Mouse (Mus musculus): ENCODE data around the gene App. TPM values are rescaled to one million over a fixed set of nuclear protein-coding genes. Genes with fewer than 3 reads are reported as not detected.

The App gene
- polyA plus RNA-seq, 1 experiment from 2014 or later, result 229 TPM

DNA sequence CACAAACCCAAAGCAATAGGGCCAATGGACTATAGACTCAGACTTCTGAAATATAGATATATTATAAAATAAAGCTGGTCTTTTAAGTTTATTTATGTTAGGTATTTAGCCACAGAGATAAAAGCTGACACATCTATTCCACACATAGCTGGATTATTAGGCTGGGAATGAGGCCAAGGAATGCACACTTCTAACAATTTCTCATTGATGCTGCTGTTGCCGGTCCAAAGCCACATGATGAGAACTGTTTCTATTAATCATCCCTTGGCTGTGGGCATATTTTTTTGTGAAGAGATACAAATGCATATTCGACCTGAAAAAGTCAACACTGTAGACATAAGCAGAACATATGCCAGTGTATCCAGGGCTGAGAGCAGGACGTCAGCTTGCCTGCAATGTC lies 176.0 kb downstream of the App start:
- H3K27me3 ChIP-seq (ENCODE audit: insufficient read depth, low read length), result no peaks in the 10 kb centered on the region
- whole genome bisulfite sequencing, result 35% methylated on average over 3 of the region's 3 CpGs
- peaks cover 20% of the 10 kb centered on the region; the same call in 1 of the 2 replicates for H3K36me3 ChIP-seq (ENCODE audit: insufficient read depth)

DNA sequence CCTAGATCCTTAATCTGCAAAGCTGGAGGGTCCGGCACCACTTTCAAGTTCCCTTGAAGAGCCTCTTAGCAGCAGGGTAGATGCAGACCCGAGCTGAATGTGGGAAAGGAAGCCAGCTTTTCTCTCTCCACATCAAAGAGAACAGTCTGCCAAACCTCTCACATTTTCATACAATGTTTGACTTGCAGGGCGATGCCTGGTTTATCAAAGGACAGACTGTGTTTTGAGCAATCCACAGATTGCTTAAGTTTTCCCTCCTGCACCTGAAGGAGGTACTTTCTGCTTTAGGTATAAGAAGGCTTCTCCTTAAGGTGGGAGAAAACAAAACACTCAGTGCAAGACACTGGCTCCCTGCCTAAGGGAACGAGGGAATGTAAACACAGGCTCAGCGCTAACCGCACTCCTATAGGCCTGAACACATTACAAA lies 178.1 kb downstream of the App start:
- peaks cover 14% of the 10 kb centered on the region for H3K4me1 ChIP-seq (ENCODE audit: insufficient read depth)
- peak overlapping the region; percentile 68; the same call in 1 of the 2 replicates for H3K27ac ChIP-seq (ENCODE audit: low read depth)
- DNase-seq (peak; percentile 83), ATAC-seq (ENCODE audit: insufficient read depth) (peak; percentile 90)
- H3K4me3 ChIP-seq (ENCODE audit: low read depth, low read length), result no peak overlapping the region
- no peak for TF ChIP-seq CTCF (IDR thresholded peaks at IDR 0.05; ENCODE audit: low read depth)
- 26% methylated on average over 6 of the region's 6 CpGs for WGBS
- no peaks in the 10 kb centered on the region for H3K9me3 ChIP-seq (ENCODE audit: low read depth, low read length)
- no peaks in the 10 kb centered on the region for H3K27me3 ChIP-seq (ENCODE audit: insufficient read depth, low read length)
- peaks cover 15% of the 10 kb centered on the region; the same call in 1 of the 2 replicates for H3K36me3 ChIP-seq (ENCODE audit: insufficient read depth)
- no peak overlapping the region for H3K9ac ChIP-seq
- peak overlapping the region; percentile 11; the same call in 1 of the 2 replicates for H3K4me2 ChIP-seq

More for the DNA sequence above, 176.0 kb downstream of the App start:
- no peak overlapping the region for H3K4me2 ChIP-seq
- H3K9me3 ChIP-seq (ENCODE audit: low read depth, low read length), result no peaks in the 10 kb centered on the region
- DNase-seq, result peak; percentile 75
- no peak for ATAC-seq (ENCODE audit: insufficient read depth)
- H3K4me1 ChIP-seq (ENCODE audit: insufficient read depth), result peaks cover 14% of the 10 kb centered on the region
- no peak for TF ChIP-seq CTCF (IDR thresholded peaks at IDR 0.05; ENCODE audit: low read depth)
- no peak overlapping the region for H3K9ac ChIP-seq
- no peak overlapping the region for H3K4me3 ChIP-seq (ENCODE audit: low read depth, low read length)
- H3K27ac ChIP-seq (ENCODE audit: low read depth), result no peak overlapping the region

DNA sequence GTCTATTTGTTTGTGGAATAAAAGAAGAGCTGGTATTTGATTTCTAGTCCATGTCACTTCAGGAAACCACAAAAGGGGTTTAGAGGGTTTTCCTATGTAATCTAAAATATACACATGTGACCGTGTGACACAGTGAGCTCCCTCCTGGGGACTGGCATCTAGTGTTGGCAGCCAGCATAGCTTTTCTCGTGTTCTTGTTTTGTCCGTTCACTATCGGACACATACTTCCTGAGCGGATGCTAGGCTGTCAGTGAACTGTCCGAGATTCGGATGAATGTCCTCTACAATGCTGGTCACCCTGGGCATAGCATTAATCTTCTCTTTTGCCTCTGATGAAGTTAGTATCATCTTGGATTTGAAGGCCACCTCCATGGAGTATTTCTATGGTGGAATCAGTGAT lies 180.7 kb downstream of the App start:
- 78% methylated on average over 7 of the region's 7 CpGs for WGBS
- Histone ChIP-seq H3K9ac (no peak overlapping the region), H3K36me3 (ENCODE audit: insufficient read depth) (peaks cover 20% of the 10 kb centered on the region; the same call in 1 of the 2 replicates), H3K27ac (ENCODE audit: low read depth) (no peak overlapping the region), H3K9me3 (ENCODE audit: low read depth, low read length) (no peaks in the 10 kb centered on the region), H3K4me3 (ENCODE audit: low read depth, low read length) (no peak overlapping the region), H3K4me2 (no peak overlapping the region), H3K4me1 (ENCODE audit: insufficient read depth) (peaks cover 14% of the 10 kb centered on the region), H3K27me3 (ENCODE audit: insufficient read depth, low read length) (no peaks in the 10 kb centered on the region)
- ATAC-seq (ENCODE audit: insufficient read depth) (no peak), DNase-seq (no peak)
- TF ChIP-seq CTCF (IDR thresholded peaks at IDR 0.05; ENCODE audit: low read depth), result no peak

DNA sequence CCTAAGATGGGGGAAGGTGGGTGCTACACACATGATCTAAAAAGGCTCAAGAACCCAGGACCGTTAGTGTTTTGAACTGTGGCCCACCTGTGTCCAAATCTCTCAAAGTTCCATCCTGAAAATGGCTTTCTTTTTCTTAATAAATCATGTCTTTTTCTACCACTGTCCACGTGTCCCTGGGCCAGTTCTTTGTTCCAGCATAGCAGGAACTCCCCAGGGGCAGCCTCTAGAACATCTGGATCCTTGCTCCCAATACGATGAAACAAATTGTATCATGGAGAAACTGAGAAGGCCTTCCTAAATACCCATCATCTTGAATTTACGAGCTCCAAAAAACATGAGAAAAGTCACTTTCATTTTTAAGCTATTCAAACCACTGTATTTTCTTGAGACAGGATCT lies 182.6 kb downstream of the App start:
- no peak for TF ChIP-seq CTCF (IDR thresholded peaks at IDR 0.05; ENCODE audit: low read depth)
- H3K27ac ChIP-seq (ENCODE audit: low read depth), result no peak overlapping the region
- H3K9me3 ChIP-seq (ENCODE audit: low read depth, low read length), result no peaks in the 10 kb centered on the region
- peaks cover 28% of the 10 kb centered on the region; the same call in 1 of the 2 replicates for H3K36me3 ChIP-seq (ENCODE audit: insufficient read depth)
- H3K9ac ChIP-seq, result no peak overlapping the region
- no peak overlapping the region for H3K4me3 ChIP-seq (ENCODE audit: low read depth, low read length)
- H3K27me3 ChIP-seq (ENCODE audit: insufficient read depth, low read length), result no peaks in the 10 kb centered on the region
- H3K4me1 ChIP-seq (ENCODE audit: insufficient read depth), result peaks cover 10% of the 10 kb centered on the region; the same call in 1 of the 2 replicates
- ATAC-seq (ENCODE audit: insufficient read depth) (no peak), DNase-seq (no peak)
- WGBS, result 77% methylated on average over 4 of the region's 4 CpGs
- H3K4me2 ChIP-seq, result no peak overlapping the region

DNA sequence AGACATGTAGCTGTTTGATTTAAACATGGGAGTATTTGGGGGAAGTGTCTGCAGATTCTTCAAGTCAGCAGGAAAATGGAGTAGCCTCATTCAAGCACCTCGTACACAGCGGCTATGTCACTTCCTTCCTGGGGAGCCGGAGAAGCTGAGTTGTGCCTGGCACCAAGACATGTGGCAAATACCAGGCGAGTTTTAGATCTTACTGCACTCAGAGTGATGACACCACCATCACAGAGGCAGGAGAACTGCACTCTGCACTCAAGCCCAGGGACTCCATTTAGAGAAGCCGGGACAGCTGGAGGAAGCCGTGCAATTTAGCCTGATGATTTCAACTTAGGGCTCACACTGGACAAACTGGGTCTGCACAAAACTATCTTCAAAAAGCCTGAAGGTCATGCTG lies 183.6 kb downstream of the App start:
- 43% methylated on average over 6 of the region's 6 CpGs for WGBS
- no peaks in the 10 kb centered on the region for H3K27me3 ChIP-seq (ENCODE audit: insufficient read depth, low read length)
- no peak overlapping the region for H3K4me3 ChIP-seq (ENCODE audit: low read depth, low read length)
- ATAC-seq (ENCODE audit: insufficient read depth), result no peak
- H3K9ac ChIP-seq, result no peak overlapping the region
- H3K27ac ChIP-seq (ENCODE audit: low read depth), result no peak overlapping the region
- H3K4me1 ChIP-seq (ENCODE audit: insufficient read depth), result peaks cover 15% of the 10 kb centered on the region; the same call in 1 of the 2 replicates
- no peaks in the 10 kb centered on the region for H3K9me3 ChIP-seq (ENCODE audit: low read depth, low read length)
- no peak overlapping the region for H3K4me2 ChIP-seq
- DNase-seq, result peak; percentile 57
- peaks cover 28% of the 10 kb centered on the region; the same call in 1 of the 2 replicates for H3K36me3 ChIP-seq (ENCODE audit: insufficient read depth)
- TF ChIP-seq CTCF (IDR thresholded peaks at IDR 0.05; ENCODE audit: low read depth), result no peak

DNA sequence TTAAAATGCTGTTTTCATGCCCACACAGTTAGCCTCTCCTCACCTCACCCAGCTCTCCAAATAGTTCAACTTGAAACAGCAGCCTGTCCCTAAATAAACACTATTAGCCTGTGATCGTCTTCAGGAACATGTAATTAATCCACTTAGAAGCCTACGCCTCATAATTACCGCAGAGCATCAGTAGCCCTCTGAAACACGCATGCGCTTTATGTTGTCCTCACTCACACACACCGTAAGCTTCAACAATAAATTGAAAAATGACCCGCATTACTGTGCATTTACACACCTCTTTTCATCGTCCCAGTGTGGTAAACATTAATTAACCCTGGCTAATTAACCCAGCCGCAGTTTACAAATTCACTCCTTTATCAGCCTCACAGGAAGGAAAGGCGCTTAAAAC lies 184.1 kb downstream of the App start:
- WGBS, result 72% methylated on average over 10 of the region's 10 CpGs
- no peak overlapping the region for H3K4me3 ChIP-seq (ENCODE audit: low read depth, low read length)
- ATAC-seq (ENCODE audit: insufficient read depth), result no peak
- H3K4me1 ChIP-seq (ENCODE audit: insufficient read depth), result 0 out of 2 replicates have a peak, but pooled peaks cover 15% of the 10 kb centered on the region
- no peak for DNase-seq
- no peak overlapping the region for H3K9ac ChIP-seq
- H3K27ac ChIP-seq (ENCODE audit: low read depth), result no peak overlapping the region
- peaks cover 28% of the 10 kb centered on the region; the same call in 1 of the 2 replicates for H3K36me3 ChIP-seq (ENCODE audit: insufficient read depth)
- H3K27me3 ChIP-seq (ENCODE audit: insufficient read depth, low read length), result no peaks in the 10 kb centered on the region
- no peaks in the 10 kb centered on the region for H3K9me3 ChIP-seq (ENCODE audit: low read depth, low read length)
- TF ChIP-seq CTCF (IDR thresholded peaks at IDR 0.05; ENCODE audit: low read depth), result no peak
- no peak overlapping the region for H3K4me2 ChIP-seq

DNA sequence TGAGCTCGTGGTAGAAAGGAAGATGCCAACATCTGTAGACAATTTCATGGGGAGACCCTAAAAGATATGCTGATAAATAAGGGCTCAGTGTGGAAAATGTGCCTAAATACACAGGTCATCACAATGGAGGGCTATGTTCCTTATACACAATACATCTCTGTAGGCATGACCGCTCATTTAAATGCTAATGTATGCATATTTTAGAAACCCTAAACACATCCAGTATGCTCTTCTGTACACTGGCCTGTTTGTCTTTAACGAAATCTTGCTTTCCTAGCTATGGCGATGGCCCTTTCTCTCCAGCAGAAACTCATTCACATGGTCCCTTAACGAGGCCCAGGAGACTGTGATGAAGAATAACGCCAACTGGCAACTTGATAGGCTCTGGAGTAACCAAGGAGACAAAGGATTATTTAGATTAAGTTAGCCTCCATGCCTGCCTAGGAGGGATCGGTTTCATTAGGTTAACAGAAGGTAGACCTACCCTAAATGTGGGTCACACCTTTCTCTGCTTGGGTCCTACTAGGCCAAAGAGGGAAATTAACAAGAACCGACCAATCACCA lies 185.8 kb downstream of the App start:
- no peak overlapping the region for H3K27ac ChIP-seq (ENCODE audit: low read depth)
- no peak for ATAC-seq (ENCODE audit: insufficient read depth)
- WGBS, result 87% methylated on average over 8 of the region's 8 CpGs

More for the DNA sequence above, 185.8 kb downstream of the App start:
- TF ChIP-seq CTCF (IDR thresholded peaks at IDR 0.05; ENCODE audit: low read depth), result no peak
- 0 out of 2 replicates have a peak, but pooled peaks cover 11% of the 10 kb centered on the region for H3K4me1 ChIP-seq (ENCODE audit: insufficient read depth)
- no peak overlapping the region for H3K4me2 ChIP-seq
- no peak for DNase-seq
- no peaks in the 10 kb centered on the region for H3K27me3 ChIP-seq (ENCODE audit: insufficient read depth, low read length)
- peaks cover 22% of the 10 kb centered on the region; the same call in 1 of the 2 replicates for H3K36me3 ChIP-seq (ENCODE audit: insufficient read depth)
- no peak overlapping the region for H3K4me3 ChIP-seq (ENCODE audit: low read depth, low read length)
- no peak overlapping the region for H3K9ac ChIP-seq
- no peaks in the 10 kb centered on the region for H3K9me3 ChIP-seq (ENCODE audit: low read depth, low read length)

Data from lung, embryonic 14.5 days (tissue).